ENCODE assay signal across 9 mouse cellular contexts in genomic region chr19:4098426-4098825, GRCm38 (mm10). TPM values are rescaled to one million over a fixed set of nuclear protein-coding genes. Genes with fewer than 3 reads are reported as not detected.
DNase-seq lines count a peak whose midpoint lies in the region; ATAC-seq lines count a peak whose summit lies in the region.
"Had no signal": no experiment of that assay in that cellular context is flagged by ENCODE, and none has a peak within 500 bp of the region (broad histone marks: within the 10 kb centered on the region; RNA-seq: fewer than 3 reads in every experiment).

No protein-coding gene starts in this region.

- peak; percentile 59 for DNase-seq in cerebellum, adult 9-10 months
- no peak for DNase-seq in lung, adult 18-20 months
- no peak for DNase-seq in urinary bladder, postnatal 4 days (ENCODE audit: low spot score in 2 of 2)
- no peak for DNase-seq in thymus, postnatal 0 days (ENCODE audit: low spot score)

- no peaks in the 10 kb centered on the region for H3K36me3 ChIP-seq in lung, embryonic 15.5 days
- H3K36me3 ChIP-seq in neural tube, embryonic 14.5 days (ENCODE audit: control insufficient read depth, insufficient read depth, low read length): no peaks in the 10 kb centered on the region

- no peaks in the 10 kb centered on the region for H3K9me3 ChIP-seq in lung, embryonic 15.5 days
- no peaks in the 10 kb centered on the region for H3K9me3 ChIP-seq in neural tube, embryonic 14.5 days (ENCODE audit: control insufficient read depth, low read length)

- H3K27ac ChIP-seq in lung, embryonic 15.5 days: no peak overlapping the region
- no peak overlapping the region for H3K27ac ChIP-seq in neural tube, embryonic 14.5 days (ENCODE audit: low read depth, low read length)

- H3K27me3 ChIP-seq in lung, embryonic 15.5 days: peaks cover 35% of the 10 kb centered on the region
- H3K27me3 ChIP-seq in neural tube, embryonic 14.5 days (ENCODE audit: control insufficient read depth, insufficient read depth, low read length): no peaks in the 10 kb centered on the region

- peak overlapping the region; percentile 73; the same call in 1 of the 2 replicates for H3K4me2 ChIP-seq in lung, embryonic 15.5 days
- H3K4me2 ChIP-seq in neural tube, embryonic 14.5 days (ENCODE audit: low read depth, low read length): peak overlapping the region; percentile 83; the same call in 1 of the 2 replicates

- 87% methylated on average over 13 of the region's 13 CpGs for WGBS in lung, embryonic 15.5 days
- WGBS in neural tube, embryonic 14.5 days: 92% methylated on average over 13 of the region's 13 CpGs

- H3K4me3 ChIP-seq in lung, embryonic 15.5 days: no peak overlapping the region
- H3K4me3 ChIP-seq in neural tube, embryonic 14.5 days (ENCODE audit: low read depth, low read length): no peak overlapping the region

- ATAC-seq in cerebellum, adult (ENCODE audit: insufficient number of reproducible peaks, low FRiP score, low TSS enrichment): no peak
- ATAC-seq in lung, embryonic 15.5 days (ENCODE audit: borderline replicate concordance, extremely low read depth, low FRiP score, low TSS enrichment): no peak
- peak; percentile 28 for ATAC-seq in granulocyte monocyte progenitor cell, adult 5-6 weeks (replicated peaks; ENCODE audit: poor library complexity, severe bottlenecking)
- ATAC-seq in neural tube, embryonic 14.5 days (ENCODE audit: low read depth): no peak

- H3K9ac ChIP-seq in lung, embryonic 15.5 days: no peak overlapping the region
- H3K9ac ChIP-seq in neural tube, embryonic 14.5 days (replicated peaks; ENCODE audit: low read depth, low read length): no peak overlapping the region

- peaks cover 40% of the 10 kb centered on the region for H3K4me1 ChIP-seq in lung, embryonic 15.5 days
- H3K4me1 ChIP-seq in neural tube, embryonic 14.5 days (ENCODE audit: control insufficient read depth, insufficient read depth, low read length): peaks cover 36% of the 10 kb centered on the region

RNA-seq across cellular contexts. Expression of gene Pitpnm1, which starts 1.4 kb away (rescaled TPM):
- polyA plus RNA-seq in lung, embryonic 15.5 days (2015; fragmentation: Nextera tagmentation; extraction: Ambion mirVana): 12.5 and 13.8 TPM in 2 replicates
- total RNA-seq in granulocyte monocyte progenitor cell, adult 5-6 weeks (2014; fragmentation: Nextera tagmentation): 11.3 and 16.8 TPM in 2 replicates
- total RNA-seq in granulocyte monocyte progenitor cell, adult 5-6 weeks (2017): 4.5 and 24.3 TPM in 2 replicates
- 65.1 and 76.5 TPM in 2 replicates for polyA plus RNA-seq in neural tube, embryonic 14.5 days (2014; fragmentation: Nextera tagmentation; extraction: Ambion mirVana)
- 37.1 and 45.6 TPM in 2 replicates for polyA plus RNA-seq in thymus, postnatal 0 days (2015; fragmentation: Nextera tagmentation; extraction: Ambion mirVana)

RNA-seq across cellular contexts. Expression of gene Cdk2ap2, which starts 1.4 kb away (rescaled TPM):
- 100 and 103 TPM in 2 replicates for polyA plus RNA-seq in lung, embryonic 15.5 days (2015; fragmentation: Nextera tagmentation; extraction: Ambion mirVana)
- 119 and 155 TPM in 2 replicates for total RNA-seq in granulocyte monocyte progenitor cell, adult 5-6 weeks (2014; fragmentation: Nextera tagmentation)
- total RNA-seq in granulocyte monocyte progenitor cell, adult 5-6 weeks (2017): 33.7 and 36.5 TPM in 2 replicates
- polyA plus RNA-seq in neural tube, embryonic 14.5 days (2014; fragmentation: Nextera tagmentation; extraction: Ambion mirVana): 78.3 and 81.1 TPM in 2 replicates
- polyA plus RNA-seq in thymus, postnatal 0 days (2015; fragmentation: Nextera tagmentation; extraction: Ambion mirVana): 179 and 208 TPM in 2 replicates

RNA-seq across cellular contexts. Expression of gene Cabp2, which starts 17.0 kb away (rescaled TPM):
- polyA plus RNA-seq in lung, embryonic 15.5 days (2015; fragmentation: Nextera tagmentation; extraction: Ambion mirVana): not detected in 2 replicates
- not detected in 2 replicates for total RNA-seq in granulocyte monocyte progenitor cell, adult 5-6 weeks (2014; fragmentation: Nextera tagmentation)
- not detected in 2 replicates for total RNA-seq in granulocyte monocyte progenitor cell, adult 5-6 weeks (2017)
- not detected in 2 replicates for polyA plus RNA-seq in neural tube, embryonic 14.5 days (2014; fragmentation: Nextera tagmentation; extraction: Ambion mirVana)
- polyA plus RNA-seq in thymus, postnatal 0 days (2015; fragmentation: Nextera tagmentation; extraction: Ambion mirVana): 0.42 TPM in 1 of 2 replicates, not detected in the other

RNA-seq across cellular contexts. Expression of gene Aip, which starts 27.2 kb away (rescaled TPM):
- polyA plus RNA-seq in lung, embryonic 15.5 days (2015; fragmentation: Nextera tagmentation; extraction: Ambion mirVana): 104 and 106 TPM in 2 replicates
- total RNA-seq in granulocyte monocyte progenitor cell, adult 5-6 weeks (2014; fragmentation: Nextera tagmentation): 19.6 and 60.2 TPM in 2 replicates
- total RNA-seq in granulocyte monocyte progenitor cell, adult 5-6 weeks (2017): 31.3 and 38.6 TPM in 2 replicates
- 98.8 and 110 TPM in 2 replicates for polyA plus RNA-seq in neural tube, embryonic 14.5 days (2014; fragmentation: Nextera tagmentation; extraction: Ambion mirVana)
- 114 TPM in 2 replicates for polyA plus RNA-seq in thymus, postnatal 0 days (2015; fragmentation: Nextera tagmentation; extraction: Ambion mirVana)

RNA-seq across cellular contexts. Expression of gene Gstp3, which starts 39.1 kb away (rescaled TPM):
- 0.22 and 0.83 TPM in 2 replicates for polyA plus RNA-seq in lung, embryonic 15.5 days (2015; fragmentation: Nextera tagmentation; extraction: Ambion mirVana)
- not detected in 2 replicates for total RNA-seq in granulocyte monocyte progenitor cell, adult 5-6 weeks (2014; fragmentation: Nextera tagmentation)
- 0.65 TPM in 1 of 2 replicates, not detected in the other for total RNA-seq in granulocyte monocyte progenitor cell, adult 5-6 weeks (2017)
- polyA plus RNA-seq in neural tube, embryonic 14.5 days (2014; fragmentation: Nextera tagmentation; extraction: Ambion mirVana): not detected in 2 replicates
- polyA plus RNA-seq in thymus, postnatal 0 days (2015; fragmentation: Nextera tagmentation; extraction: Ambion mirVana): 10.3 and 13.9 TPM in 2 replicates
- polyA plus RNA-seq: kidney, postnatal 0 days had no signal
